In the genomic region with DNA sequence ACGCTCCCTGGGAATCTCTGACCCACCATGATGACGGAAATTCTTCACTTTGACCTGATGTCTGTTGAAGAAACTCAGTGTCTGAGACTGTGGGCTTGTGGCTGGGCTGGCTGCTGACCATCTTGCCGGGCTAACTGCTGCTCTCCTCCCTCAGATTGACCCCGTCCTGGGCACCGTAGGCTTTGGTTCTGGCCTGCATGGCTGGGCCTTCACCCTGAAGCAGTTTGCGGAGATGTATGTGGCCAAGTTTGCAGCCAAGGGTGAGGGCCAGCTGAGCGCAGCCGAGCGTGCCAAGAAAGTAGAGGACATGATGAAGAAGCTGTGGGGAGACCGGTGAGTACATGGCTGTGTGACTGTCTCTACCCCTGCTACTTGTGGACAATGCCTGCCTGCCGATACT, we compare ENCODE assay signal across 13 mouse cellular contexts. TPM values are rescaled to one million over a fixed set of nuclear protein-coding genes. Genes with fewer than 3 reads are reported as not detected.
A peak's percentile ranks its signal among the peaks of the same experiment; 100 is the strongest.
DNase-seq lines count a peak whose midpoint lies in the region; ATAC-seq and TF ChIP-seq lines count a peak whose summit lies in the region.
"Had no signal": no experiment of that assay in that cellular context is flagged by ENCODE, and none has a peak within 500 bp of the region (broad histone marks: within the 10 kb centered on the region; RNA-seq: fewer than 3 reads in every experiment).

No protein-coding gene starts in this region.

- 90% methylated on average over 11 of the region's 11 CpGs for WGBS in hindbrain, embryonic 14.5 days
- 91% methylated on average over 11 of the region's 11 CpGs for WGBS in hindbrain, postnatal 0 days
- 92% methylated on average over 11 of the region's 11 CpGs for WGBS in intestine, embryonic 16.5 days
- 51% methylated on average over 11 of the region's 11 CpGs for WGBS in cerebellum, adult 2 months

- ATAC-seq in hindbrain, embryonic 14.5 days (ENCODE audit: low FRiP score): no peak
- no peak for ATAC-seq in hindbrain, postnatal 0 days
- ATAC-seq in intestine, embryonic 16.5 days: no peak

- H3ac ChIP-seq in C2C12 (ENCODE audit: control insufficient read depth, insufficient read length, low read depth): peak overlapping the region; percentile 99

- peaks cover 57% of the 10 kb centered on the region for H3K36me3 ChIP-seq in hindbrain, embryonic 14.5 days (replicated peaks; ENCODE audit: control insufficient read depth, insufficient read depth)
- H3K36me3 ChIP-seq in hindbrain, postnatal 0 days (ENCODE audit: insufficient read depth, low read length): peaks cover 49% of the 10 kb centered on the region
- H3K36me3 ChIP-seq in C2C12 (ENCODE audit: control insufficient read depth, insufficient read depth): peaks cover 54% of the 10 kb centered on the region
- peaks cover 43% of the 10 kb centered on the region for H3K36me3 ChIP-seq in intestine, embryonic 16.5 days (ENCODE audit: control insufficient read depth, insufficient read depth, low read length)

- no peaks in the 10 kb centered on the region for H3K9me3 ChIP-seq in hindbrain, embryonic 14.5 days (ENCODE audit: control insufficient read depth, low read length)
- no peaks in the 10 kb centered on the region for H3K9me3 ChIP-seq in hindbrain, postnatal 0 days (ENCODE audit: low read length)
- H3K9me3 ChIP-seq in intestine, embryonic 16.5 days (ENCODE audit: control insufficient read depth, low read length): no peaks in the 10 kb centered on the region

- peaks cover 40% of the 10 kb centered on the region for H3K4me1 ChIP-seq in hindbrain, embryonic 14.5 days (replicated peaks; ENCODE audit: control insufficient read depth, insufficient read depth, low read length)
- peaks cover 4% of the 10 kb centered on the region; the same call in 1 of the 2 replicates for H3K4me1 ChIP-seq in hindbrain, postnatal 0 days (ENCODE audit: insufficient read depth, low read length)
- peaks cover 51% of the 10 kb centered on the region for H3K4me1 ChIP-seq in intestine, embryonic 16.5 days (ENCODE audit: control insufficient read depth, insufficient read depth, low read length)
- peaks cover 23% of the 10 kb centered on the region for H3K4me1 ChIP-seq in cerebellum, adult 2 months (ENCODE audit: control insufficient read depth, insufficient read depth, low read length)

- no peak for TF ChIP-seq POLR2A in cerebellum, adult 2 months (IDR thresholded peaks at IDR 0.05; ENCODE audit: borderline replicate concordance, insufficient read depth, low read length)

- H3K79me3 ChIP-seq in C2C12 (ENCODE audit: low read depth): peaks cover 49% of the 10 kb centered on the region

- no peak overlapping the region for H3K27ac ChIP-seq in hindbrain, embryonic 14.5 days
- H3K27ac ChIP-seq in hindbrain, postnatal 0 days: no peak overlapping the region
- H3K27ac ChIP-seq in intestine, embryonic 16.5 days (ENCODE audit: low read length): no peak overlapping the region
- H3K27ac ChIP-seq in cerebellum, adult 2 months (ENCODE audit: insufficient read depth, low read length): no peak overlapping the region

- DNase-seq in adrenal gland, adult 2 months: peak; percentile 10
- DNase-seq in adrenal gland, adult 8-10 months: no peak
- no peak for DNase-seq in hindbrain, embryonic 14.5 days (ENCODE audit: low spot score)
- no peak for DNase-seq in hindbrain, postnatal 0 days (ENCODE audit: low spot score)
- DNase-seq in thymus, postnatal 0 days (ENCODE audit: low spot score): no peak
- DNase-seq in cerebellum, adult 2 months: no peak
- DNase-seq: kidney, postnatal 36 days had no signal

- 0 out of 2 replicates have a peak overlapping the region, but pooled peaks have one; percentile 99 for H3K9ac ChIP-seq in hindbrain, embryonic 14.5 days
- no peak overlapping the region for H3K9ac ChIP-seq in hindbrain, postnatal 0 days (replicated peaks; ENCODE audit: low read length)
- 0 out of 2 replicates have a peak overlapping the region, but pooled peaks have one; percentile 40 for H3K9ac ChIP-seq in intestine, embryonic 16.5 days (ENCODE audit: low read depth, low read length)

- no peak overlapping the region for H3K4me2 ChIP-seq in hindbrain, embryonic 14.5 days (replicated peaks)
- H3K4me2 ChIP-seq in hindbrain, postnatal 0 days (ENCODE audit: low read depth, low read length): no peak overlapping the region
- no peak overlapping the region for H3K4me2 ChIP-seq in intestine, embryonic 16.5 days (ENCODE audit: low read depth, low read length)

- H3K4me3 ChIP-seq in hindbrain, embryonic 14.5 days (replicated peaks; ENCODE audit: low read length): no peak overlapping the region
- no peak overlapping the region for H3K4me3 ChIP-seq in hindbrain, postnatal 0 days (ENCODE audit: low read length)
- peak overlapping the region; percentile 95 for H3K4me3 ChIP-seq in C2C12 (ENCODE audit: insufficient read depth, poor library complexity, severe bottlenecking)
- peak overlapping the region; percentile 9; the same call in 1 of the 2 replicates for H3K4me3 ChIP-seq in intestine, embryonic 16.5 days (ENCODE audit: low read length)
- no peak overlapping the region for H3K4me3 ChIP-seq in cerebellum, adult 2 months (replicated peaks; ENCODE audit: insufficient read depth, low read depth, low read length)

- no peaks in the 10 kb centered on the region for H3K27me3 ChIP-seq in hindbrain, embryonic 14.5 days (ENCODE audit: control insufficient read depth, insufficient read depth, low read length)
- H3K27me3 ChIP-seq in hindbrain, postnatal 0 days (ENCODE audit: insufficient read depth, low read length): no peaks in the 10 kb centered on the region
- H3K27me3 ChIP-seq in C2C12 (ENCODE audit: control insufficient read depth, insufficient read depth, insufficient read length): no peaks in the 10 kb centered on the region
- H3K27me3 ChIP-seq in intestine, embryonic 16.5 days (replicated peaks; ENCODE audit: control insufficient read depth, insufficient read depth, low read length): no peaks in the 10 kb centered on the region
- no peaks in the 10 kb centered on the region for H3K27me3 ChIP-seq in cerebellum, adult 2 months (ENCODE audit: control insufficient read depth, insufficient read depth, low read length)

- no peak for TF ChIP-seq CTCF in hindbrain, postnatal 0 days (IDR thresholded peaks at IDR 0.05; ENCODE audit: low read depth)
- TF ChIP-seq CTCF in C2C12 (IDR thresholded peaks at IDR 0.05; ENCODE audit: control insufficient read depth, insufficient read depth, insufficient read length): no peak
- no peak for TF ChIP-seq CTCF in cerebellum, adult 2 months (IDR thresholded peaks at IDR 0.05; ENCODE audit: borderline replicate concordance, insufficient read depth, low read depth, low read length)

- peaks cover 64% of the 10 kb centered on the region for H3K79me2 ChIP-seq in C2C12 (ENCODE audit: control insufficient read depth, insufficient read depth)

RNA-seq across cellular contexts. Expression of a gene that starts 2.5 kb away (rescaled TPM):
- total RNA-seq in adrenal gland, adult 2 months (2021): 1,000 to 10,000 TPM; 1,393 to 1,508 TPM
- polyA plus RNA-seq in adrenal gland, adult 2 months (2012; rRNA removed): 1,342 and 1,424 TPM in 2 replicates
- 1,000 to 10,000 TPM; 1,447 to 1,655 (median 1,598) TPM for total RNA-seq in adrenal gland, adult 8-10 months (2022)
- 413 and 447 TPM in 2 replicates for polyA plus RNA-seq in hindbrain, embryonic 14.5 days (2014; fragmentation: Nextera tagmentation; extraction: Ambion mirVana)
- total RNA-seq in hindbrain, postnatal 0 days (2014; rRNA removed): 2,095 and 2,196 TPM in 2 replicates
- 422 and 434 TPM in 2 replicates for polyA plus RNA-seq in hindbrain, postnatal 0 days (2015; fragmentation: Nextera tagmentation; extraction: Ambion mirVana)
- polyA plus RNA-seq in C2C12 (2012; fragmentation: generic; extraction: Trizol): 2,537 TPM
- polyA plus RNA-seq in intestine, embryonic 16.5 days (2015; fragmentation: Nextera tagmentation; extraction: Ambion mirVana): 526 and 531 TPM in 2 replicates
- 612 and 638 TPM in 2 replicates for polyA plus RNA-seq in thymus, postnatal 0 days (2015; fragmentation: Nextera tagmentation; extraction: Ambion mirVana)
- polyA plus RNA-seq in cerebellum, adult 2 months (2012; rRNA removed): 1,163 and 1,164 TPM in 2 replicates

RNA-seq across cellular contexts. Expression of a gene that starts 3.9 kb away (rescaled TPM):
- 10 to 100 TPM; 74.6 to 76.7 TPM for total RNA-seq in adrenal gland, adult 2 months (2021)
- 100 and 127 TPM in 2 replicates for polyA plus RNA-seq in adrenal gland, adult 2 months (2012; rRNA removed)
- total RNA-seq in adrenal gland, adult 8-10 months (2022): 10 to 100 TPM; 67.7 to 88.0 (median 81.8) TPM
- polyA plus RNA-seq in hindbrain, embryonic 14.5 days (2014; fragmentation: Nextera tagmentation; extraction: Ambion mirVana): 68.2 and 76.7 TPM in 2 replicates
- total RNA-seq in hindbrain, postnatal 0 days (2014; rRNA removed): 69.7 and 80.9 TPM in 2 replicates
- 52.3 and 56.1 TPM in 2 replicates for polyA plus RNA-seq in hindbrain, postnatal 0 days (2015; fragmentation: Nextera tagmentation; extraction: Ambion mirVana)
- 72.8 TPM for polyA plus RNA-seq in C2C12 (2012; fragmentation: generic; extraction: Trizol)
- polyA plus RNA-seq in intestine, embryonic 16.5 days (2015; fragmentation: Nextera tagmentation; extraction: Ambion mirVana): 15.4 and 47.6 TPM in 2 replicates
- polyA plus RNA-seq in thymus, postnatal 0 days (2015; fragmentation: Nextera tagmentation; extraction: Ambion mirVana): 47.8 and 54.1 TPM in 2 replicates
- 70.7 and 73.0 TPM in 2 replicates for polyA plus RNA-seq in cerebellum, adult 2 months (2012; rRNA removed)

RNA-seq across cellular contexts. Expression of a gene that starts 4.7 kb away (rescaled TPM):
- not detected for total RNA-seq in adrenal gland, adult 2 months (2021)
- 0.12 TPM in 1 of 2 replicates, not detected in the other for polyA plus RNA-seq in adrenal gland, adult 2 months (2012; rRNA removed)
- not detected for total RNA-seq in adrenal gland, adult 8-10 months (2022)
- polyA plus RNA-seq in hindbrain, embryonic 14.5 days (2014; fragmentation: Nextera tagmentation; extraction: Ambion mirVana): 0.33 TPM in 1 of 2 replicates, not detected in the other
- not detected in 2 replicates for total RNA-seq in hindbrain, postnatal 0 days (2014; rRNA removed)
- 0.26 TPM in 1 of 2 replicates, not detected in the other for polyA plus RNA-seq in hindbrain, postnatal 0 days (2015; fragmentation: Nextera tagmentation; extraction: Ambion mirVana)
- 0.07 TPM for polyA plus RNA-seq in C2C12 (2012; fragmentation: generic; extraction: Trizol)
- not detected in 2 replicates for polyA plus RNA-seq in intestine, embryonic 16.5 days (2015; fragmentation: Nextera tagmentation; extraction: Ambion mirVana)
- not detected in 2 replicates for polyA plus RNA-seq in thymus, postnatal 0 days (2015; fragmentation: Nextera tagmentation; extraction: Ambion mirVana)
- polyA plus RNA-seq in cerebellum, adult 2 months (2012; rRNA removed): not detected in 2 replicates
- total RNA-seq: adrenal gland, postnatal 4 days; common myeloid progenitor, adult 5-6 weeks; heart, postnatal 14 days; left cerebral cortex, postnatal 36 days had no signal

RNA-seq across cellular contexts. Expression of a gene that starts 11.2 kb away (rescaled TPM):
- 10 to 100 TPM; 27.3 to 29.8 TPM for total RNA-seq in adrenal gland, adult 2 months (2021)
- polyA plus RNA-seq in adrenal gland, adult 2 months (2012; rRNA removed): 41.4 and 48.6 TPM in 2 replicates
- 10 to 100 TPM; 22.8 to 32.5 (median 30.1) TPM for total RNA-seq in adrenal gland, adult 8-10 months (2022)
- polyA plus RNA-seq in hindbrain, embryonic 14.5 days (2014; fragmentation: Nextera tagmentation; extraction: Ambion mirVana): 43.7 and 48.3 TPM in 2 replicates
- 33.9 and 46.4 TPM in 2 replicates for total RNA-seq in hindbrain, postnatal 0 days (2014; rRNA removed)
- 32.0 and 33.7 TPM in 2 replicates for polyA plus RNA-seq in hindbrain, postnatal 0 days (2015; fragmentation: Nextera tagmentation; extraction: Ambion mirVana)
- polyA plus RNA-seq in C2C12 (2012; fragmentation: generic; extraction: Trizol): 31.6 TPM
- polyA plus RNA-seq in intestine, embryonic 16.5 days (2015; fragmentation: Nextera tagmentation; extraction: Ambion mirVana): 52.5 and 54.4 TPM in 2 replicates
- 37.3 and 39.0 TPM in 2 replicates for polyA plus RNA-seq in thymus, postnatal 0 days (2015; fragmentation: Nextera tagmentation; extraction: Ambion mirVana)
- 34.8 and 36.0 TPM in 2 replicates for polyA plus RNA-seq in cerebellum, adult 2 months (2012; rRNA removed)

RNA-seq across cellular contexts. Expression of a gene that starts 22.9 kb away (rescaled TPM):
- not detected for total RNA-seq in adrenal gland, adult 2 months (2021)
- not detected in 2 replicates for polyA plus RNA-seq in adrenal gland, adult 2 months (2012; rRNA removed)
- not detected for total RNA-seq in adrenal gland, adult 8-10 months (2022)
- 0.14 TPM in 1 of 2 replicates, not detected in the other for polyA plus RNA-seq in hindbrain, embryonic 14.5 days (2014; fragmentation: Nextera tagmentation; extraction: Ambion mirVana)
- total RNA-seq in hindbrain, postnatal 0 days (2014; rRNA removed): 0.31 and 0.58 TPM in 2 replicates
- 0.15 and 0.25 TPM in 2 replicates for polyA plus RNA-seq in hindbrain, postnatal 0 days (2015; fragmentation: Nextera tagmentation; extraction: Ambion mirVana)
- 0.18 TPM for polyA plus RNA-seq in C2C12 (2012; fragmentation: generic; extraction: Trizol)
- 0.17 TPM in 1 of 2 replicates, not detected in the other for polyA plus RNA-seq in intestine, embryonic 16.5 days (2015; fragmentation: Nextera tagmentation; extraction: Ambion mirVana)
- 0.08 TPM in 1 of 2 replicates, not detected in the other for polyA plus RNA-seq in thymus, postnatal 0 days (2015; fragmentation: Nextera tagmentation; extraction: Ambion mirVana)
- 0.16 and 0.33 TPM in 2 replicates for polyA plus RNA-seq in cerebellum, adult 2 months (2012; rRNA removed)
- total RNA-seq: common myeloid progenitor, adult 5-6 weeks had no signal

Comparison
In these comparisons a context has a peak if more than half of its experiments do, and no peak if none do; other contexts are left out.
1. H3K4me3 ChIP-seq: peak in C2C12 (single experiment) and intestine, embryonic 16.5 days (single experiment); none in hindbrain, embryonic 14.5 days (single experiment), hindbrain, postnatal 0 days (single experiment) and cerebellum, adult 2 months (single experiment).